Mouse (Mus musculus) midbrain, embryonic 16.5 days (tissue): ENCODE data around the gene Rad51b. TPM values are rescaled to one million over a fixed set of nuclear protein-coding genes. Genes with fewer than 3 reads are reported as not detected.

Experiments used
- ATAC-seq: fragments of 200-750 bp; cut with Nextera tagmentation; 2 replicates; pipeline ENCODE4 v1.8.0; 2017; ENCODE audit warnings: moderate TSS enrichment
- H3K27ac ChIP-seq: fragments of 300-500 bp; sonication (generic); 2 replicates; pipeline ENCODE4 v1.5.1; 2014; ENCODE audit warnings: mild to moderate bottlenecking, low read length, mixed read lengths
- H3K27me3 ChIP-seq: fragments of 300-500 bp; sonication (generic); 2 replicates; pipeline ENCODE4 v1.6.1; 2014; ENCODE audit warnings: low read depth, low read length, mixed read lengths; ENCODE audit not compliant: control insufficient read depth, insufficient read depth
- H3K36me3 ChIP-seq: fragments of 300-500 bp; sonication (generic); 2 replicates; pipeline ENCODE4 v1.6.1; 2014; ENCODE audit warnings: mild to moderate bottlenecking, low read length, moderate library complexity, mixed read lengths; ENCODE audit not compliant: control insufficient read depth, insufficient read depth
- H3K4me1 ChIP-seq: fragments of 300-500 bp; sonication (generic); 2 replicates; pipeline ENCODE4 v1.6.1; 2014; ENCODE audit warnings: mild to moderate bottlenecking, low read length, mixed read lengths; ENCODE audit not compliant: control insufficient read depth, insufficient read depth
- H3K4me2 ChIP-seq: fragments of 300-500 bp; sonication (generic); 2 replicates; pipeline ENCODE4 v1.6.1; 2014; ENCODE audit warnings: mild to moderate bottlenecking, low read length, mixed read lengths
- H3K4me3 ChIP-seq: fragments of 300-500 bp; sonication (generic); 2 replicates; pipeline ENCODE4 v1.5.1; 2014; ENCODE audit warnings: low read depth, mild to moderate bottlenecking, low read length, moderate library complexity, mixed read lengths
- H3K9ac ChIP-seq: fragments of 300-500 bp; sonication (generic); 2 replicates; pipeline ENCODE4 v1.6.1; 2014; ENCODE audit warnings: low read depth, low read length, mixed read lengths
- H3K9me3 ChIP-seq: fragments of 300-500 bp; sonication (generic); replicated peaks from 2 replicates; pipeline ENCODE4 v1.6.1; 2014; ENCODE audit warnings: mild to moderate bottlenecking, low read length, mixed read lengths; ENCODE audit not compliant: control insufficient read depth, poor library complexity, severe bottlenecking
- WGBS: fragments of 180-500 bp; shearing (Covaris S2); extraction: QIAGEN DNeasy Blood & Tissue Kit; methylation state at CpG from one replicate; pipeline ENCODE4 v1.1.7; 2014; 5-methylcytosine and 5-hydroxymethylcytosine counted together
- polyA plus RNA-seq: library from polyadenylated mRNA; unstranded; fragments of >200 nt; fragmentation: Nextera tagmentation; extraction: Ambion mirVana; gene quantifications from 2 replicates; pipeline ENCODE4 v1.2.1, GENCODE M21; 2015

Rad51b gene
- polyA plus RNA-seq, 1 experiment from 2014 or later = 1.5 TPM

DNA sequence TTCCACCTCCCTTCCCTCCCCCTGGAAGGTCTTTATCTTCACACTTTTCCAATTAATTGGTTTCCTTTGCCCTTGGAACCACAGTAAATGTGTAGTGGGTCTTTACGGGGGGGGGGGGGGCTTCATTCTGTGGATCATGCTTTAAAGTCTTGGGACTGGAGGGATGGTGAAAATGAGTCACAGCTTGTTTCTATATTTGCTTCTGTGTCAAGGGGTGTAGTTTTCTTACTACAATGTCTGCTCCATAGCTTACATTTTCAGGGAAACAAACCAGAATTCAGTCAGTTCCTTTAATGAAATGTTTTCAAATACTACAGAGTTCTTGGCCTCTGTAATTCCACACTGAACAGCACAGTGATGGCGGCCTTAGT is 317.5 kb downstream of the Rad51b start:
- Histone ChIP-seq H3K27me3 (no peaks in the 10 kb centered on the region), H3K4me2 (no peak overlapping the region), H3K9me3 (no peaks in the 10 kb centered on the region), H3K4me1 (no peaks in the 10 kb centered on the region), H3K27ac (no peak overlapping the region), H3K4me3 (no peak overlapping the region), H3K9ac (no peak overlapping the region), H3K36me3 (no peaks in the 10 kb centered on the region)
- 84% methylated on average over 2 of the region's 2 CpGs for WGBS
- no peak for ATAC-seq

DNA sequence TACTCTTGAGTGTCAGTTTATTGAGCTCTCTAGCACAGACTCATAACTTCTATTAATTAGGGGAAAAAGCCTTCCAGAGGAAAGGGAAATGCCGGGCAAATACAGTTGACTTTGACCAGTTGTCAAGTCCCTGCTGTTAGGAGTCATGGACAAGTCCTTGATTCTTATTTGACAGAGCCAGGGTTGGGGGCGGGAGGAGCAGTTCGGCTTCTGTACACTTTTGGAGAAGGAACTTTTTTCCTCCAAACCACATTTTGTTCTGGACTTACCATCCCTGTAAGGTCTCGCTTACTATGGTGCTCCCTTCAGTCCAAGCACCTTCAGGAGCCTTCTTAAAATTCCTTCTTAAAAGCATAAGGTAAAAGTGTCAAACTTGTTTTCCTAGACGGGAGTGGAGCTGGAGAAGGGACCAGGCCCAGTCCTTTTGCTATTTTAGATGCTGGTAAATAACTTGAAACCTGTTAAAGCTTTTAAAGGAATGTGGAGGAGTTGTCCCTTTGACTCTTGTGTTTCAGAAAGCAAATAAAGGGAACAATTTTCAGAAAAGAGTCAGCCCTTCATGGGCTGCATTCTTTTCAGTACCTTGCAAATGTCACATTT is 318.7 kb downstream of the Rad51b start:
- Histone ChIP-seq H3K4me3 (no peak overlapping the region), H3K27ac (no peak overlapping the region), H3K4me1 (no peaks in the 10 kb centered on the region), H3K27me3 (no peaks in the 10 kb centered on the region), H3K9me3 (no peaks in the 10 kb centered on the region), H3K36me3 (no peaks in the 10 kb centered on the region), H3K4me2 (no peak overlapping the region), H3K9ac (no peak overlapping the region)
- WGBS = 82% methylated on average over 5 of the region's 5 CpGs
- ATAC-seq = no peak

DNA sequence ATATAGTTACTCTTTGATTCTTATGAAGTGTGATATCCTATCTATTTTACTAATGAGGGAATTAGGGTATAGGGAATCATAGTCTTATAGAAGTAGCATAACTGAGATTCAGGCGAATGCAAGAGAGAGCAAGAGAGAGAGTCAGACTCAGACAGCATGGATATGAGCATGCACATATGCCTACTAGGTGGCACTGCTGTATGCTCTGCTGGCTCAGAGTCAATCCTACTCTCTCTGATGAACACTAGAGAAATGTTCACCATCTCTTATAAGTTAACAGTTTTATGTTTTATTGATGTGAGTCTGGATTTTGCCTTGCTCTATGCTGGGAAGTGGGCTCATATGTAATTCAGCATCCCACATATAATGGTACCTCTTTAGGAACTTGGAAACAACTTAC is 321.9 kb downstream of the Rad51b start:
- Histone ChIP-seq H3K9me3 (no peaks in the 10 kb centered on the region), H3K4me2 (no peak overlapping the region), H3K4me1 (no peaks in the 10 kb centered on the region), H3K4me3 (no peak overlapping the region), H3K27ac (no peak overlapping the region), H3K36me3 (no peaks in the 10 kb centered on the region), H3K27me3 (no peaks in the 10 kb centered on the region), H3K9ac (no peak overlapping the region)
- no peak for ATAC-seq
- 90% methylated on average over 1 of the region's 1 CpGs for WGBS

DNA sequence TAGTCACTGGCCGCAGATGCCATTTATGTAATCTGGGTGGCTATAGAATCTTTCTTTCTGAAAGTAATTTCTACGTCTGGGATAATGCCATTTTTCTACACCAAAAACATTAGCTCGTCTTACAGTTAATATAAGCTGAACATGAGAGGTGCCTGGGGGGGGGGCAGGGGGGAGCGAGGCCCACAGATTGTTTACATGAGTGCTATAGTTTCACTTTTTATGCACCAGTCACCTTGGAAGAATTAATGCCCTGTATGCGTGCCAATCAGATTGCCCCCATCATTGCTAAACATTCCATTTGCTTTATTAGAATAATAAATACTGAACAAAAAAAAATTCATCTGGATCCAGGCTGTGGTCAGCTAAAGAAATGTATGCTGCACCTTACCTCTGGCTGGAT is 323.6 kb downstream of the Rad51b start:
- H3K4me1 ChIP-seq = peaks cover 2% of the 10 kb centered on the region
- no peaks in the 10 kb centered on the region for H3K27me3 ChIP-seq
- H3K9me3 ChIP-seq = no peaks in the 10 kb centered on the region
- no peak for ATAC-seq
- 86% methylated on average over 5 of the region's 5 CpGs for WGBS
- H3K36me3 ChIP-seq = no peaks in the 10 kb centered on the region
- H3K9ac ChIP-seq = no peak overlapping the region
- no peak overlapping the region for H3K27ac ChIP-seq
- H3K4me2 ChIP-seq = no peak overlapping the region
- no peak overlapping the region for H3K4me3 ChIP-seq

DNA sequence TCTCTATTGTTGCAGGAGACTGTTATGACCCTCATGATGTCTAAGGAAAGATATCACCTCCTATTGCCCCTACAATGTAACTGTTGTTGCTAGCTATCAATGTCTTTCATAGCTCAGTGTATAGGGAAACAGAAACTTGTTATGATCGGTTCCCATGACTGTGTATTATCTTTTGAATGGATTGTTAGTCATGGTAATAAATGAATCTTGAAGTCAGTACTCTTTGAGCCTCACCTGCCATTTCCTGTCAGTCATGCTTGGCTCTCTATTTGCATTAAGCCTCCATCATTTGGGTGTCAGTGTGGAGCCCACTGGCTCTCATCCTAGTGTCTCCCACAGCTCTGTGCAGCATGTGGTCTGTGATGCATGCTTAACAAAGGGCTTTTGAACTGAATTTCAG is 326.2 kb downstream of the Rad51b start:
- H3K4me2 ChIP-seq = no peak overlapping the region
- no peak overlapping the region for H3K27ac ChIP-seq
- no peak overlapping the region for H3K9ac ChIP-seq
- ATAC-seq = no peak
- H3K9me3 ChIP-seq = no peaks in the 10 kb centered on the region
- no peaks in the 10 kb centered on the region for H3K36me3 ChIP-seq
- H3K27me3 ChIP-seq = no peaks in the 10 kb centered on the region
- peaks cover 9% of the 10 kb centered on the region for H3K4me1 ChIP-seq
- 40% methylated on average over 1 of the region's 1 CpGs for WGBS
- H3K4me3 ChIP-seq = no peak overlapping the region

- Histone ChIP-seq H3K4me2 (no peak overlapping the region), H3K27me3 (no peaks in the 10 kb centered on the region), H3K27ac (no peak overlapping the region), H3K4me1 (peaks cover 9% of the 10 kb centered on the region), H3K4me3 (no peak overlapping the region), H3K36me3 (no peaks in the 10 kb centered on the region), H3K9me3 (no peaks in the 10 kb centered on the region), H3K9ac (no peak overlapping the region)
- 10% methylated on average over 7 of the region's 7 CpGs for WGBS
- no peak for ATAC-seq
These were observed 328.8 kb downstream of the Rad51b start for GRCm38 (mm10) chr12:79625699-79626554.

DNA sequence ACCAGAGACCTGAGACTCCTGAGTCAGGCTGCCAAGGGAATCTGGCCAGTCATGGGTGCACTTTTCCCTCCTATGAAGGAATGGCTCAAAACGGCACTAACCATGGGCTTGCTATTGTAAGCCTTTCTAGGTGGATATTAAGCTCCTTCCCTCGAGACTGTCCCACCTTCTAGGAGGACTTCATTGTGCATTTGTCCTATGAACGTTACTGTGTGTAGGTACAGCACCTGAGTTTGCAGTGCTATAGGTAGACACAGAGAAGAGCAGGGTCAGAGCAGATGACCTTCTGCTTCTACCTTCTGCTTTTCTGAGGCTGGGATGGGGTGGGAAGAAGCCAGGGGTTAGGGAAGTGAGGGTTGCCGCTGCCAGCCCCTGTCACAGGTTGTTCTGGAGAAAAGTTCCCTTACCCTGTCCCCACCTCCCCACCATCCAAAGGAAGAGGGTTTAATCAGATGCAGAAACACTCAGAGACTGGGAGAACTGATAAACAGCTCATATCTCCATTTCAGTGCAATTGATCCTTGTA is 329.5 kb downstream of the Rad51b start:
- no peaks in the 10 kb centered on the region for H3K27me3 ChIP-seq
- H3K36me3 ChIP-seq = no peaks in the 10 kb centered on the region
- no peak overlapping the region for H3K4me3 ChIP-seq
- H3K4me1 ChIP-seq = peaks cover 9% of the 10 kb centered on the region
- no peak overlapping the region for H3K27ac ChIP-seq
- 33% methylated on average over 4 of the region's 4 CpGs for WGBS
- H3K9me3 ChIP-seq = no peaks in the 10 kb centered on the region
- no peak overlapping the region for H3K4me2 ChIP-seq
- H3K9ac ChIP-seq = no peak overlapping the region
- no peak for ATAC-seq

DNA sequence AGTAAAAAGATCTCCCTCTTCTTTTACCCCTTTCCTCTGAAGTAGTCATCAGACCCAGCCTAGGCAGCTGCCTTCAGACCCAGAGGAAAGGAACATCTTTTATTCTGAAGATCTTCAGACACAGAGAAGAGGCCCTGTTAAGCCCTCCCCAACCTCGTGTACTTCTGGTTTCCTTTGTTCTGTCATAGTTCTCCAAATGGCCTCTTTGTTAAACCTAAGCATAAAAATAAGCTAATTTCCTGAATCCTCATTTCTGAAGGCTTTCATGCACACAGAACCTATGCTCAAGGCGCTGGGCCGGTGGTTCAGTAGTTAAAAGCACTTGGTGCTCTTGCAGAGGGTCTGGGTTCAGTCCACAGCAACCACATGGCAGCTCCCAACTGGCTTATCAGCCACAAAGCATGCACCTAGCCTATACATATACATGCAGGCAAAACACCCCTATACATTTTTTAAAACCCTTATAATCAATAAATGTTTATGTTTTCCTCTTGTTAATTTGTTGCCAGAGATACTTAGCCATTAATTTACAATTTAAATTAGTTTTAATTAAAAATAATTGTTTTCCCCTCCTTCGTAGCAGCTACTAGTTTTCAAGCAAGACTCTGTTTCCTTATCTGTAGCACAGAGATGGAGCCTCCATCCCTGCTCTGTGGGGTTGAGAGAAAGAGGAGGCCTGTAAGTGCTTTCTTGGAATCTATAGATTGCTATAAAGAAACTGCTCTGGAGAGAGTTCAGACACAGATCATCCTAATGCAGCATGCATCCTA is 330.5 kb downstream of the Rad51b start:
- H3K4me1 ChIP-seq = peaks cover 9% of the 10 kb centered on the region
- no peaks in the 10 kb centered on the region for H3K9me3 ChIP-seq
- no peak overlapping the region for H3K27ac ChIP-seq
- no peak overlapping the region for H3K9ac ChIP-seq
- H3K36me3 ChIP-seq = no peaks in the 10 kb centered on the region
- no peak overlapping the region for H3K4me3 ChIP-seq
- no peak overlapping the region for H3K4me2 ChIP-seq
- no peak for ATAC-seq
- 30% methylated on average over 4 of the region's 4 CpGs for WGBS
- no peaks in the 10 kb centered on the region for H3K27me3 ChIP-seq
